Mouse (Mus musculus): Measurements from ENCODE around the gene Tcam1.
A peak's percentile ranks its signal among the peaks of the same experiment; 100 is the strongest.

DNA sequence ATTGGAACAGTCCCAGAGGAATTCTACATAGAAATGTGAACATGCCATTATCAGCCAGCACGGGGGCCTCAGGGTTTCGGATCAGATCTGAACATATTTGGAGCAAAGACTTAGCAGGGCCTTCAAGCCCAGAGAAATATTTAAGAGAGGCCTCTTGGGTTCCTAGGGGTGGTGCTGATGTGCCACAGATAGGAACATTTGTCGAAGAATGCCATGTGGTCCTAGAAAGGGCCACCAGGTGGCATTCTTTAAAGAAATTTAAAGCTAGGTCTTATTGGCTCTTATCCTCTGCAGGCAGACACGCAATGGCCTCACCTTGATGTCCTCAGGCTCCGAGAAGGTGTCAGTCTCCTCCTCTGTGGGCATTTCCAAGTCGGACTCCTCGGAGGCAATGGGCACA, 53.2 kb downstream of the Tcam1 start:
- TF ChIP-seq CTCF (IDR thresholded peaks at IDR 0.05) (peak; percentile 78), EP300 (IDR thresholded peaks at IDR 0.05) (no peak)
